Mouse (Mus musculus): ENCODE measurements around the gene 1700013G24Rik. TPM values are rescaled to one million over a fixed set of nuclear protein-coding genes. Genes with fewer than 3 reads are reported as not detected.
"Not testable (repeated sequence)": the region's sequence is repeated elsewhere in the genome, so short reads cannot be mapped to it uniquely, and the experiment has no call there.

Gene 1700013G24Rik
- not detected in 2 replicates for polyA plus RNA-seq (2012; rRNA removed)

GRCm38 (mm10) chr4:137453234-137453767, at the start of gene 1700013G24Rik:
TSS of gene 1700013G24Rik (plus strand) at chr4:137453284.
- H3K4me1 ChIP-seq (ENCODE audit: control insufficient read depth, insufficient read depth, low read length) = 0 out of 2 replicates have a peak, but pooled peaks cover 3% of the 10 kb centered on the region

GRCm38 (mm10) chr4:137405571-137405970, 47.5 kb upstream of the 1700013G24Rik start:
- TF ChIP-seq POLR2A (IDR thresholded peaks at IDR 0.05; ENCODE audit: extremely low read depth, insufficient read depth, low read length) = no peak
- TF ChIP-seq CTCF (IDR thresholded peaks at IDR 0.05; ENCODE audit: extremely low read depth, insufficient read depth, low read length) = no peak

More at GRCm38 (mm10) chr4:137453234-137453767, at the start of gene 1700013G24Rik:
- TF ChIP-seq POLR2A (IDR thresholded peaks at IDR 0.05; ENCODE audit: extremely low read depth, insufficient read depth, low read length) (no peak), CTCF (IDR thresholded peaks at IDR 0.05; ENCODE audit: extremely low read depth, insufficient read depth, low read length) (no peak)
- Histone ChIP-seq H3K27ac (ENCODE audit: insufficient read depth, low read length) (no peak within 1 kb of the TSS), H3K4me3 (ENCODE audit: insufficient read depth, low read length) (no peak within 1 kb of the TSS)

GRCm38 (mm10) chr4:137409691-137410090, 43.4 kb upstream of the 1700013G24Rik start, which contains the start of gene Cela3a:
TSS of gene Cela3a (minus strand) at chr4:137409791.
- no peak within 1 kb of the TSS for H3K27ac ChIP-seq (ENCODE audit: insufficient read depth, low read length)
- no peaks in the 10 kb centered on the region for H3K4me1 ChIP-seq (ENCODE audit: control insufficient read depth, insufficient read depth, low read length)
- H3K4me3 ChIP-seq (ENCODE audit: insufficient read depth, low read length) = no peak within 1 kb of the TSS
- no peak for TF ChIP-seq POLR2A (IDR thresholded peaks at IDR 0.05; ENCODE audit: extremely low read depth, insufficient read depth, low read length)
- no peak for TF ChIP-seq CTCF (IDR thresholded peaks at IDR 0.05; ENCODE audit: extremely low read depth, insufficient read depth, low read length)

More at GRCm38 (mm10) chr4:137405571-137405970, 47.5 kb upstream of the 1700013G24Rik start:
- Histone ChIP-seq H3K4me1 (ENCODE audit: control insufficient read depth, insufficient read depth, low read length) (no peaks in the 10 kb centered on the region), H3K4me3 (ENCODE audit: insufficient read depth, low read length) (no peak overlapping the region), H3K27ac (ENCODE audit: insufficient read depth, low read length) (no peak overlapping the region)

GRCm38 (mm10) chr4:137412185-137412709, 40.8 kb upstream of the 1700013G24Rik start:
- not testable (repeated sequence) for H3K4me1 ChIP-seq (ENCODE audit: control insufficient read depth, insufficient read depth, low read length); H3K4me3 ChIP-seq (ENCODE audit: insufficient read depth, low read length); H3K27ac ChIP-seq (ENCODE audit: insufficient read depth, low read length)

- Histone ChIP-seq H3K4me3 (ENCODE audit: insufficient read depth, low read length) (no peak overlapping the region), H3K27ac (ENCODE audit: insufficient read depth, low read length) (no peak overlapping the region), H3K4me1 (ENCODE audit: control insufficient read depth, insufficient read depth, low read length) (no peaks in the 10 kb centered on the region)
- TF ChIP-seq POLR2A (IDR thresholded peaks at IDR 0.05; ENCODE audit: extremely low read depth, insufficient read depth, low read length) (no peak), CTCF (IDR thresholded peaks at IDR 0.05; ENCODE audit: extremely low read depth, insufficient read depth, low read length) (no peak)
These were observed 38.1 kb upstream of the 1700013G24Rik start for GRCm38 (mm10) chr4:137414936-137415335.

GRCm38 (mm10) chr4:137417712-137418564, 35.1 kb upstream of the 1700013G24Rik start:
- no peak overlapping the region for H3K27ac ChIP-seq (ENCODE audit: insufficient read depth, low read length)
- H3K4me1 ChIP-seq (ENCODE audit: control insufficient read depth, insufficient read depth, low read length) = no peaks in the 10 kb centered on the region
- H3K4me3 ChIP-seq (ENCODE audit: insufficient read depth, low read length) = no peak overlapping the region
- TF ChIP-seq POLR2A (IDR thresholded peaks at IDR 0.05; ENCODE audit: extremely low read depth, insufficient read depth, low read length) = no peak

GRCm38 (mm10) chr4:137430502-137430901, 22.6 kb upstream of the 1700013G24Rik start, which contains the start of gene Cela3b:
TSS of gene Cela3b (minus strand) at chr4:137430540.
- H3K4me3 ChIP-seq (ENCODE audit: insufficient read depth, low read length) = no peak within 1 kb of the TSS
- no peak for TF ChIP-seq POLR2A (IDR thresholded peaks at IDR 0.05; ENCODE audit: extremely low read depth, insufficient read depth, low read length)
- TF ChIP-seq CTCF (IDR thresholded peaks at IDR 0.05; ENCODE audit: extremely low read depth, insufficient read depth, low read length) = no peak
- H3K4me1 ChIP-seq (ENCODE audit: control insufficient read depth, insufficient read depth, low read length) = no peaks in the 10 kb centered on the region
- H3K27ac ChIP-seq (ENCODE audit: insufficient read depth, low read length) = no peak within 1 kb of the TSS

GRCm38 (mm10) chr4:137432700-137433550, 20.2 kb upstream of the 1700013G24Rik start:
- H3K4me3 ChIP-seq (ENCODE audit: insufficient read depth, low read length); H3K27ac ChIP-seq (ENCODE audit: insufficient read depth, low read length); H3K4me1 ChIP-seq (ENCODE audit: control insufficient read depth, insufficient read depth, low read length): not testable (repeated sequence)

GRCm38 (mm10) chr4:137436979-137437669, 16.0 kb upstream of the 1700013G24Rik start:
- H3K27ac ChIP-seq (ENCODE audit: insufficient read depth, low read length) = no peak overlapping the region
- no peak overlapping the region for H3K4me3 ChIP-seq (ENCODE audit: insufficient read depth, low read length)
- no peaks in the 10 kb centered on the region for H3K4me1 ChIP-seq (ENCODE audit: control insufficient read depth, insufficient read depth, low read length)
- TF ChIP-seq POLR2A (IDR thresholded peaks at IDR 0.05; ENCODE audit: extremely low read depth, insufficient read depth, low read length) = no peak
- no peak for TF ChIP-seq CTCF (IDR thresholded peaks at IDR 0.05; ENCODE audit: extremely low read depth, insufficient read depth, low read length)

All from cortical plate, adult 2 months (tissue).